Mouse (Mus musculus) lung, adult 2 months (tissue): ENCODE results near the gene Napepld.

ENCODE experiments used
- CTCF ChIP-seq: fragments of 200-500 bp; IDR thresholded peaks from 2 replicates; pipeline ENCODE4 v1.5.1; 2011; ENCODE audit warnings: mild to moderate bottlenecking, low read length, control low read depth; ENCODE audit not compliant: insufficient read depth
- POLR2A ChIP-seq: fragments of 200-500 bp; IDR thresholded peaks from 2 replicates; pipeline ENCODE4 v1.6.1; 2011; ENCODE audit warnings: low read depth, mild to moderate bottlenecking, control low read depth, low read length, borderline replicate concordance; ENCODE audit errors: extremely low read depth

GRCm38 (mm10) chr5:21644891-21645438 lies 56.2 kb downstream of the Napepld start:
- TF ChIP-seq POLR2A, result no peak
- no peak for TF ChIP-seq CTCF
